Mouse (Mus musculus): ENCODE data around the gene Dennd4a. TPM values are rescaled to one million over a fixed set of nuclear protein-coding genes. Genes with fewer than 3 reads are reported as not detected.

Dennd4a gene
- polyA plus RNA-seq, 1 experiment from 2014 or later = 11.6 TPM

- Histone ChIP-seq H3K27ac (ENCODE audit: low read length) (no peak overlapping the region), H3K36me3 (ENCODE audit: control insufficient read depth, insufficient read depth) (no peaks in the 10 kb centered on the region), H3K9me3 (ENCODE audit: control insufficient read depth, low read length) (no peaks in the 10 kb centered on the region), H3K4me1 (replicated peaks; ENCODE audit: control insufficient read depth, insufficient read depth, low read length) (no peaks in the 10 kb centered on the region), H3K27me3 (replicated peaks; ENCODE audit: control insufficient read depth, insufficient read depth, low read length) (no peaks in the 10 kb centered on the region; the same call in 1 of the 2 replicates), H3K9ac (replicated peaks; ENCODE audit: low read depth, low read length) (no peak overlapping the region), H3K4me2 (ENCODE audit: low read length) (no peak overlapping the region), H3K4me3 (replicated peaks; ENCODE audit: low read length) (no peak overlapping the region)
- ATAC-seq = 0 out of 2 replicates have a peak, but pooled peaks have one; percentile 26
- WGBS = 13% methylated on average over 5 of the region's 5 CpGs
These were observed 140.9 kb downstream of the Dennd4a start for GRCm38 (mm10) chr9:64952055-64952454.

GRCm38 (mm10) chr9:64953190-64953589 lies 142.1 kb downstream of the Dennd4a start:
- Histone ChIP-seq H3K9me3 (ENCODE audit: control insufficient read depth, low read length) (no peaks in the 10 kb centered on the region), H3K36me3 (ENCODE audit: control insufficient read depth, insufficient read depth) (no peaks in the 10 kb centered on the region), H3K4me3 (replicated peaks; ENCODE audit: low read length) (no peak overlapping the region), H3K9ac (replicated peaks; ENCODE audit: low read depth, low read length) (no peak overlapping the region), H3K4me1 (replicated peaks; ENCODE audit: control insufficient read depth, insufficient read depth, low read length) (no peaks in the 10 kb centered on the region), H3K4me2 (ENCODE audit: low read length) (no peak overlapping the region), H3K27me3 (replicated peaks; ENCODE audit: control insufficient read depth, insufficient read depth, low read length) (no peaks in the 10 kb centered on the region; the same call in 1 of the 2 replicates), H3K27ac (ENCODE audit: low read length) (no peak overlapping the region)
- ATAC-seq = no peak
- 80% methylated on average over 7 of the region's 7 CpGs for WGBS

- no peaks in the 10 kb centered on the region for H3K36me3 ChIP-seq (ENCODE audit: control insufficient read depth, insufficient read depth)
- 18% methylated on average over 12 of the region's 12 CpGs for WGBS
- no peak overlapping the region for H3K4me2 ChIP-seq (ENCODE audit: low read length)
- ATAC-seq = no peak
- H3K27me3 ChIP-seq (replicated peaks; ENCODE audit: control insufficient read depth, insufficient read depth, low read length) = no peaks in the 10 kb centered on the region; the same call in 1 of the 2 replicates
- H3K9me3 ChIP-seq (ENCODE audit: control insufficient read depth, low read length) = no peaks in the 10 kb centered on the region
- H3K27ac ChIP-seq (ENCODE audit: low read length) = no peak overlapping the region
- no peak overlapping the region for H3K4me3 ChIP-seq (replicated peaks; ENCODE audit: low read length)
- H3K9ac ChIP-seq (replicated peaks; ENCODE audit: low read depth, low read length) = no peak overlapping the region
- H3K4me1 ChIP-seq (replicated peaks; ENCODE audit: control insufficient read depth, insufficient read depth, low read length) = peaks cover 8% of the 10 kb centered on the region
These were observed 145.2 kb downstream of the Dennd4a start for GRCm38 (mm10) chr9:64956337-64956736.

GRCm38 (mm10) chr9:64957276-64957675 lies 146.1 kb downstream of the Dennd4a start:
- Histone ChIP-seq H3K4me2 (ENCODE audit: low read length) (no peak overlapping the region), H3K4me1 (replicated peaks; ENCODE audit: control insufficient read depth, insufficient read depth, low read length) (peaks cover 14% of the 10 kb centered on the region), H3K27me3 (replicated peaks; ENCODE audit: control insufficient read depth, insufficient read depth, low read length) (no peaks in the 10 kb centered on the region), H3K4me3 (replicated peaks; ENCODE audit: low read length) (no peak overlapping the region), H3K9me3 (ENCODE audit: control insufficient read depth, low read length) (no peaks in the 10 kb centered on the region), H3K27ac (ENCODE audit: low read length) (no peak overlapping the region), H3K36me3 (ENCODE audit: control insufficient read depth, insufficient read depth) (no peaks in the 10 kb centered on the region), H3K9ac (replicated peaks; ENCODE audit: low read depth, low read length) (no peak overlapping the region)
- WGBS = 93% methylated on average over 3 of the region's 3 CpGs
- ATAC-seq = no peak

- peaks cover 14% of the 10 kb centered on the region for H3K4me1 ChIP-seq (replicated peaks; ENCODE audit: control insufficient read depth, insufficient read depth, low read length)
These were observed 149.2 kb downstream of the Dennd4a start, which contains the start of gene Ints14 for GRCm38 (mm10) chr9:64960117-64960977. TSS of gene Ints14 (plus strand) at chr9:64960905.

GRCm38 (mm10) chr9:64960978-64961320 lies 149.8 kb downstream of the Dennd4a start:
- ATAC-seq = peak; percentile 78; the same call in 1 of the 2 replicates
- 0% methylated on average over 17 of the region's 17 CpGs for WGBS
- H3K4me2 ChIP-seq (ENCODE audit: low read length) = peak overlapping the region; percentile 86
- peak overlapping the region; percentile 68 for H3K4me3 ChIP-seq (replicated peaks; ENCODE audit: low read length)
- H3K27ac ChIP-seq (ENCODE audit: low read length) = peak overlapping the region; percentile 73
- H3K4me1 ChIP-seq (replicated peaks; ENCODE audit: control insufficient read depth, insufficient read depth, low read length) = peaks cover 14% of the 10 kb centered on the region
- H3K9me3 ChIP-seq (ENCODE audit: control insufficient read depth, low read length) = no peaks in the 10 kb centered on the region
- peak overlapping the region; percentile 81 for H3K9ac ChIP-seq (replicated peaks; ENCODE audit: low read depth, low read length)
- peaks cover 12% of the 10 kb centered on the region for H3K36me3 ChIP-seq (ENCODE audit: control insufficient read depth, insufficient read depth)
- H3K27me3 ChIP-seq (replicated peaks; ENCODE audit: control insufficient read depth, insufficient read depth, low read length) = no peaks in the 10 kb centered on the region

More at GRCm38 (mm10) chr9:64960117-64960977, 149.2 kb downstream of the Dennd4a start, which contains the start of gene Ints14:
- Histone ChIP-seq H3K36me3 (ENCODE audit: control insufficient read depth, insufficient read depth) (peaks cover 7% of the 10 kb centered on the region), H3K27ac (ENCODE audit: low read length) (peak within 1 kb of the TSS; percentile 73), H3K4me3 (replicated peaks; ENCODE audit: low read length) (peak within 1 kb of the TSS; percentile 68), H3K4me2 (ENCODE audit: low read length) (peak within 1 kb of the TSS; percentile 86), H3K9me3 (ENCODE audit: control insufficient read depth, low read length) (no peaks in the 10 kb centered on the region), H3K9ac (replicated peaks; ENCODE audit: low read depth, low read length) (peak within 1 kb of the TSS; percentile 81), H3K27me3 (replicated peaks; ENCODE audit: control insufficient read depth, insufficient read depth, low read length) (no peaks in the 10 kb centered on the region)
- 5% methylated on average over 29 of the region's 29 CpGs for WGBS
- ATAC-seq = peak; percentile 99

Other genes with a start within 250 kb of the Dennd4a start
- gene Rab11a, start 73.6 kb upstream of the Dennd4a start, polyA plus RNA-seq (2015; fragmentation: Nextera tagmentation; extraction: Ambion mirVana) = 396 and 403 TPM in 2 replicates
- gene Slc24a1, start 140.3 kb downstream of the Dennd4a start, polyA plus RNA-seq (2015; fragmentation: Nextera tagmentation; extraction: Ambion mirVana) = 0.10 and 0.25 TPM in 2 replicates
- 43.2 and 48.1 TPM in 2 replicates for gene Ints14, start 149.6 kb downstream of the Dennd4a start, polyA plus RNA-seq (2015; fragmentation: Nextera tagmentation; extraction: Ambion mirVana)
- 202 and 214 TPM in 2 replicates for gene Hacd3, start 210.4 kb downstream of the Dennd4a start, polyA plus RNA-seq (2015; fragmentation: Nextera tagmentation; extraction: Ambion mirVana)
- gene Dpp8, start 221.1 kb downstream of the Dennd4a start, polyA plus RNA-seq (2015; fragmentation: Nextera tagmentation; extraction: Ambion mirVana) = 46.4 and 48.7 TPM in 2 replicates

All from forebrain, embryonic 16.5 days (tissue).